Mouse (Mus musculus) embryonic fibroblast, embryonic 13.5 days (primary cell): Measurements from ENCODE around the gene Rbpj. TPM values are rescaled to one million over a fixed set of nuclear protein-coding genes. Genes with fewer than 3 reads are reported as not detected.

ENCODE experiments used
- H3K27ac ChIP-seq: 2 replicates; pipeline ENCODE4 v1.5.1; 2012; ENCODE audit warnings: low read length, control low read depth, inconsistent platforms; ENCODE audit not compliant: insufficient read depth
- H3K4me1 ChIP-seq: 2 replicates; pipeline ENCODE4 v1.6.1; 2011; ENCODE audit warnings: low read length; ENCODE audit not compliant: control insufficient read depth, insufficient read depth
- H3K4me3 ChIP-seq: 2 replicates; pipeline ENCODE4 v1.5.1; 2011; ENCODE audit warnings: mild to moderate bottlenecking, control low read depth, low read length; ENCODE audit not compliant: insufficient read depth
- CTCF ChIP-seq: IDR thresholded peaks from 2 replicates; pipeline ENCODE4 v1.5.1; 2011; ENCODE audit warnings: mild to moderate bottlenecking, control low read depth, low read length, moderate library complexity, borderline replicate concordance; ENCODE audit not compliant: insufficient read depth
- POLR2A ChIP-seq: IDR thresholded peaks from 2 replicates; pipeline ENCODE4 v1.6.1; 2011; ENCODE audit warnings: low read depth, mild to moderate bottlenecking, control low read depth, low read length, moderate library complexity
- polyA plus RNA-seq: library from polyadenylated mRNA; stranded (reverse); fragments of >200 nt; gene quantifications from 2 replicates; pipeline ENCODE4 v1.2.4, GENCODE M21; 2011; ENCODE audit warnings: low read depth; ENCODE audit not compliant: missing spikeins, insufficient read length

The Rbpj gene
- polyA plus RNA-seq, 1 experiment = 98.7 TPM

- Histone ChIP-seq H3K4me1 (peaks cover 13% of the 10 kb centered on the region), H3K27ac (no peak overlapping the region), H3K4me3 (no peak overlapping the region)
- TF ChIP-seq POLR2A (no peak), CTCF (no peak)
Observed at GRCm38 (mm10) chr5:53467602-53468001, 1.6 kb downstream of the Rbpj start.

GRCm38 (mm10) chr5:53468366-53468765 lies 2.4 kb downstream of the Rbpj start:
- Histone ChIP-seq H3K4me3 (no peak overlapping the region), H3K4me1 (peaks cover 10% of the 10 kb centered on the region), H3K27ac (no peak overlapping the region)
- TF ChIP-seq CTCF (no peak), POLR2A (no peak)

GRCm38 (mm10) chr5:53469098-53469776 lies 3.3 kb downstream of the Rbpj start:
- Histone ChIP-seq H3K27ac (no peak overlapping the region), H3K4me1 (peaks cover 9% of the 10 kb centered on the region; the same call in 1 of the 2 replicates), H3K4me3 (no peak overlapping the region)
- no peak for TF ChIP-seq CTCF
- TF ChIP-seq POLR2A = no peak

GRCm38 (mm10) chr5:53469777-53470131 lies 3.8 kb downstream of the Rbpj start:
- H3K4me3 ChIP-seq = no peak overlapping the region
- TF ChIP-seq CTCF (no peak), POLR2A (no peak)
- H3K27ac ChIP-seq = no peak overlapping the region
- H3K4me1 ChIP-seq = peaks cover 9% of the 10 kb centered on the region; the same call in 1 of the 2 replicates

- TF ChIP-seq CTCF (no peak), POLR2A (no peak)
- Histone ChIP-seq H3K27ac (peak overlapping the region; percentile 61), H3K4me1 (peaks cover 9% of the 10 kb centered on the region; the same call in 1 of the 2 replicates), H3K4me3 (no peak overlapping the region)
Observed at GRCm38 (mm10) chr5:53470141-53471079, 4.5 kb downstream of the Rbpj start.

- Histone ChIP-seq H3K4me1 (peaks cover 9% of the 10 kb centered on the region; the same call in 1 of the 2 replicates), H3K27ac (no peak overlapping the region), H3K4me3 (no peak overlapping the region)
- no peak for TF ChIP-seq CTCF
- no peak for TF ChIP-seq POLR2A
Observed at GRCm38 (mm10) chr5:53472485-53472884, 6.5 kb downstream of the Rbpj start.

GRCm38 (mm10) chr5:53479161-53479560 lies 13.2 kb downstream of the Rbpj start:
- Histone ChIP-seq H3K27ac (no peak overlapping the region), H3K4me1 (peaks cover 22% of the 10 kb centered on the region), H3K4me3 (no peak overlapping the region)
- TF ChIP-seq POLR2A (no peak), CTCF (no peak)

- Histone ChIP-seq H3K27ac (peak overlapping the region; percentile 37), H3K4me3 (no peak overlapping the region), H3K4me1 (peaks cover 23% of the 10 kb centered on the region)
- no peak for TF ChIP-seq CTCF
- TF ChIP-seq POLR2A = no peak
Observed at GRCm38 (mm10) chr5:53479891-53480290, 13.9 kb downstream of the Rbpj start.

GRCm38 (mm10) chr5:53481021-53481420 lies 15.1 kb downstream of the Rbpj start:
- no peak overlapping the region for H3K4me3 ChIP-seq
- no peak for TF ChIP-seq CTCF
- peak overlapping the region; percentile 91 for H3K27ac ChIP-seq
- H3K4me1 ChIP-seq = peaks cover 27% of the 10 kb centered on the region

GRCm38 (mm10) chr5:53485069-53485628 lies 19.2 kb downstream of the Rbpj start:
- Histone ChIP-seq H3K27ac (peak overlapping the region; percentile 82), H3K4me1 (peaks cover 33% of the 10 kb centered on the region), H3K4me3 (no peak overlapping the region)
- TF ChIP-seq CTCF (no peak), POLR2A (no peak)
